Mouse (Mus musculus): ENCODE measurements around the gene Il12rb1. TPM values are rescaled to one million over a fixed set of nuclear protein-coding genes. Genes with fewer than 3 reads are reported as not detected.

The Il12rb1 gene
- polyA plus RNA-seq, 1 experiment from 2014 or later = not detected

- H3K27me3 ChIP-seq (ENCODE audit: low read depth, poor library complexity, severe bottlenecking) = no peaks in the 10 kb centered on the region
- H3K9me3 ChIP-seq (replicated peaks) = no peaks in the 10 kb centered on the region
- H3K36me3 ChIP-seq = peaks cover 19% of the 10 kb centered on the region
- DNase-seq (ENCODE audit: low spot score) = peak; percentile 70
- H3K4me3 ChIP-seq = peak overlapping the region; percentile 41
- peak overlapping the region; percentile 83 for H3K27ac ChIP-seq
- peaks cover 60% of the 10 kb centered on the region for H3K4me1 ChIP-seq
- WGBS = 45% methylated on average over 16 of the region's 16 CpGs
Observed at GRCm38 (mm10) chr8:70869601-70870041, 61.4 kb downstream of the Il12rb1 start.

Small RNAs within 50 kb of the gene (microRNA-seq; reads per million reads assigned to microRNA genes)
- gene Mir7240 = not detected

Other genes starting within 250 kb of the Il12rb1 start
- gene Isyna1, start 214.1 kb upstream of the Il12rb1 start, polyA plus RNA-seq (2016; fragmentation: Nextera tagmentation; extraction: Ambion mirVana) = 214 and 225 TPM in 2 replicates
- 164 and 182 TPM in 2 replicates for gene Ssbp4, start 199.6 kb upstream of the Il12rb1 start, polyA plus RNA-seq (2016; fragmentation: Nextera tagmentation; extraction: Ambion mirVana)
- gene Lrrc25, start 192.3 kb upstream of the Il12rb1 start, polyA plus RNA-seq (2016; fragmentation: Nextera tagmentation; extraction: Ambion mirVana) = 0.38 and 0.64 TPM in 2 replicates
- not detected in 2 replicates for gene Gdf15, start 176.0 kb upstream of the Il12rb1 start, polyA plus RNA-seq (2016; fragmentation: Nextera tagmentation; extraction: Ambion mirVana)
- 44.7 and 45.0 TPM in 2 replicates for gene Pgpep1, start 148.1 kb upstream of the Il12rb1 start, polyA plus RNA-seq (2016; fragmentation: Nextera tagmentation; extraction: Ambion mirVana)
- gene Lsm4, start 135.2 kb upstream of the Il12rb1 start, polyA plus RNA-seq (2016; fragmentation: Nextera tagmentation; extraction: Ambion mirVana) = 405 and 438 TPM in 2 replicates
- gene Jund, start 109.5 kb upstream of the Il12rb1 start, polyA plus RNA-seq (2016; fragmentation: Nextera tagmentation; extraction: Ambion mirVana) = 69.0 and 80.6 TPM in 2 replicates
- gene Iqcn, start 105.0 kb upstream of the Il12rb1 start, polyA plus RNA-seq (2016; fragmentation: Nextera tagmentation; extraction: Ambion mirVana) = not detected in 2 replicates
- gene Gm3336, start 89.9 kb upstream of the Il12rb1 start, polyA plus RNA-seq (2016; fragmentation: Nextera tagmentation; extraction: Ambion mirVana) = not detected in 2 replicates
- gene Pde4c, start 84.7 kb upstream of the Il12rb1 start, polyA plus RNA-seq (2016; fragmentation: Nextera tagmentation; extraction: Ambion mirVana) = 0.10 and 0.25 TPM in 2 replicates
- 7.1 and 10.8 TPM in 2 replicates for gene Rab3a, start 53.8 kb upstream of the Il12rb1 start, polyA plus RNA-seq (2016; fragmentation: Nextera tagmentation; extraction: Ambion mirVana)
- gene Mpv17l2, start 47.5 kb upstream of the Il12rb1 start, polyA plus RNA-seq (2016; fragmentation: Nextera tagmentation; extraction: Ambion mirVana) = 25.2 and 29.9 TPM in 2 replicates
- gene Pik3r2, start 31.7 kb upstream of the Il12rb1 start, polyA plus RNA-seq (2016; fragmentation: Nextera tagmentation; extraction: Ambion mirVana) = 92.7 and 100 TPM in 2 replicates
- 12.7 and 17.1 TPM in 2 replicates for gene Mast3, start 3.4 kb upstream of the Il12rb1 start, polyA plus RNA-seq (2016; fragmentation: Nextera tagmentation; extraction: Ambion mirVana)
- gene Arrdc2, start 31.3 kb downstream of the Il12rb1 start, polyA plus RNA-seq (2016; fragmentation: Nextera tagmentation; extraction: Ambion mirVana) = 4.4 and 5.0 TPM in 2 replicates
- 2.8 and 4.0 TPM in 2 replicates for gene Kcnn1, start 54.8 kb downstream of the Il12rb1 start, polyA plus RNA-seq (2016; fragmentation: Nextera tagmentation; extraction: Ambion mirVana)
- gene Ccdc124, start 65.5 kb downstream of the Il12rb1 start, polyA plus RNA-seq (2016; fragmentation: Nextera tagmentation; extraction: Ambion mirVana) = 174 and 187 TPM in 2 replicates
- gene Slc5a5, start 84.3 kb downstream of the Il12rb1 start, polyA plus RNA-seq (2016; fragmentation: Nextera tagmentation; extraction: Ambion mirVana) = 0.16 and 0.23 TPM in 2 replicates
- 3,636 and 3,729 TPM in 2 replicates for gene Rpl18a, start 89.0 kb downstream of the Il12rb1 start, polyA plus RNA-seq (2016; fragmentation: Nextera tagmentation; extraction: Ambion mirVana)
- 67.8 and 71.4 TPM in 2 replicates for gene Map1s, start 97.5 kb downstream of the Il12rb1 start, polyA plus RNA-seq (2016; fragmentation: Nextera tagmentation; extraction: Ambion mirVana)